Mouse (Mus musculus) erythroblast, embryonic 14.5 days (primary cell): ENCODE results near the gene Lyve1. TPM values are rescaled to one million over a fixed set of nuclear protein-coding genes. Genes with fewer than 3 reads are reported as not detected.

Experiments used
- H3K27me3 ChIP-seq: 2 replicates; pipeline ENCODE4 v1.6.1; 2012; ENCODE audit warnings: inconsistent platforms; ENCODE audit not compliant: control insufficient read depth
- H3K36me3 ChIP-seq: 2 replicates; pipeline ENCODE4 v1.6.1; 2012; ENCODE audit warnings: mild to moderate bottlenecking, inconsistent platforms; ENCODE audit not compliant: control insufficient read depth
- H3K4me1 ChIP-seq: 2 replicates; pipeline ENCODE4 v1.6.1; 2012; ENCODE audit warnings: inconsistent platforms; ENCODE audit not compliant: control insufficient read depth
- H3K4me3 ChIP-seq: replicated peaks from 2 replicates; pipeline ENCODE3; 2012; ENCODE audit warnings: moderate library complexity, mild to moderate bottlenecking, inconsistent platforms
- H3K9me3 ChIP-seq: 2 replicates; pipeline ENCODE4 v1.6.1; 2012; ENCODE audit warnings: low read length, inconsistent platforms, mixed read lengths; ENCODE audit not compliant: control insufficient read depth
- GATA1 ChIP-seq: IDR thresholded peaks from 2 replicates; pipeline ENCODE4 v1.6.1; 2012; ENCODE audit warnings: low read length, inconsistent platforms, mixed read lengths
- TAL1 ChIP-seq: IDR thresholded peaks from 3 replicates; pipeline ENCODE4 v1.6.1; 2012; ENCODE audit warnings: low read length, inconsistent platforms, mixed read lengths
- polyA plus RNA-seq: library from polyadenylated mRNA; stranded (reverse); fragments of >175 nt; gene quantifications from 2 replicates; pipeline ENCODE4 v1.2.3, GENCODE M21; 2012

Gene Lyve1
- polyA plus RNA-seq, 1 experiment = 0.01 TPM

DNA sequence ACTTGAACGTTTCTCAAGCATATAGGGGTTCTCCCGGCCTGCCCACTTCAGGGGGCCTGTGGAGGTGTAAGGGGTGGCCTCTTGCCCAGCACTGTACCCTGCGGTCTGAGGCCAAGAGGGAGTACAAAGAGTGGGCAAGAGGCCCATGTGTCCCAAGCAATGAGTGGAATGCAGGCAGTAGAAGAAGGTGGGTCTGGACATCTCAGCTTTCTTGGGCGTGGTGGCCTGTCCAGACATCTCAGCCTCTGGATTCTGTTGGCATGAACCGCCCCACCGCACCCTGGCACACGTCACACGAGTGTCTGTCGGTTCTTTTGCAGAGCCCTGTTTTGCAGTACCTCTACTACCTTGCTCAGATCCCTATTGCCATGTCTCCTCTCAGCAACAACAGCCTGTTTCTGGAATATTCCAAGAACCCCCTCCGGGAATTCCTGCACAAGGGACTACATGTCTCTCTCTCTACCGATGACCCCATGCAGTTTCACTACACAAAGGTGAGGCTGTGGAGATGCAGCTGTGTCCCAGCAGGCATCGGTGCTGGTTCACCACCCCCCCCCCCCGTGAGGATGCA is 55.5 kb downstream of the Lyve1 start:
- Histone ChIP-seq H3K9me3 (no peaks in the 10 kb centered on the region), H3K27me3 (no peaks in the 10 kb centered on the region), H3K36me3 (peaks cover 100% of the 10 kb centered on the region), H3K4me1 (no peaks in the 10 kb centered on the region), H3K4me3 (no peak overlapping the region)
- TF ChIP-seq TAL1 = no peak
- no peak for TF ChIP-seq GATA1

DNA sequence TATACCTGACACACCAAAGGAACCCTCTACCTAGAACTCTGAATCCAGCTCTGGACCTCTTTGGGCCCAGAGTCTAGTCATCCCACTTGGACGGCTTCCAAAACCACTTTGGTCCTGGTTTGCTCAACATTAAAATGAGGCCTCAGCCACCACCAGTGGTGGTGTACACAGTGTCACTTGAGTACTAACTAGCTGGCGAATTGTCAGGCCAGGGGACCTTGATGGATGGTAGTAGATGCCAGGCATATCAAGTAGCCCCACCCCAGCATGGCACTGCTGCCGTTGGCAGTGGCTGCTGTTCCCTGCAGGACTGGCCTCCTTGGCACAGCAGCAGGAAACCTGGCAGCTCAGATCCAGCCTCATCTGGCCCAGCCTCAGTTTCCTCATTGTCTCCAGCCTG is 58.8 kb downstream of the Lyve1 start:
- Histone ChIP-seq H3K4me3 (no peak overlapping the region), H3K4me1 (peaks cover 2% of the 10 kb centered on the region; the same call in 1 of the 2 replicates), H3K27me3 (no peaks in the 10 kb centered on the region), H3K36me3 (peaks cover 100% of the 10 kb centered on the region), H3K9me3 (no peaks in the 10 kb centered on the region)
- no peak for TF ChIP-seq TAL1
- no peak for TF ChIP-seq GATA1

DNA sequence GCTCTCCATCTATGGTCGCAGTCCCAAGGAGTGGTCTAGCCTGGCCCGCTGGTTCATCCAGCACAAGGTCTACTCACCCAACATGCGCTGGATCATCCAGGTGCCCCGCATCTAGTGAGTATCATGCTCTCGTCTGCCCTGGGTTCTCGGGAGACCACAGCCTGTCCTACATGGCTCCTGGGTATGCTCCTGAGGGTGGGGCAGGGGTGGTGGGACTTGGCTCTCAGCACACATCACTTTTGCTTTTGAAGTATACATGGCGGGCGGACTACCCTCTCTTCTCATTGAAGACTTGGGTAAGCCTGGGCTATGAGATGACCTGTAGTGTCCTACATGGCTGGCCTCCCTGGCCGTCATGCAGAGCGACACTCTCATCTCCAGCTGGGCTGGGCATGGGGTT is 59.9 kb downstream of the Lyve1 start:
- H3K9me3 ChIP-seq = no peaks in the 10 kb centered on the region
- H3K36me3 ChIP-seq = peaks cover 97% of the 10 kb centered on the region
- H3K4me1 ChIP-seq = peaks cover 2% of the 10 kb centered on the region; the same call in 1 of the 2 replicates
- TF ChIP-seq GATA1 (no peak), TAL1 (no peak)
- H3K4me3 ChIP-seq = no peak overlapping the region
- no peaks in the 10 kb centered on the region for H3K27me3 ChIP-seq

DNA sequence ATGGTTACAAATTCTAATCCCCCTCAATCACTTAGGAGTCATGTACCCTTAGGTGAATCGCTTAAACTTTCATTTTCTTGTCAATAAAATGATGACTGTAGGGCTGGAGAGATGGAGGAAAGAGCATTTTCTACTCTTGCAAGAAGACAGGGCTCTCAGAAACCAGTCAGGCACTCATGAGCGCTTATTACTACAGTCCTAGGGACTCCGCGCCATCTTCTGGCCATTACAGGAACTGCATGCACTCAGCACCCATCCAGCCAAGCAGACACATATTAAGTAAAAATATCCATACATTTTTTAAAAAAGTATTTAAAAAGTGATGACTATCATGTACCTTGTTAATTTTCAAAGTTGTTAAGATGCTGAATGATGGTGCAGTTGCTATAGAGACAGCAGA is 62.0 kb downstream of the Lyve1 start:
- Histone ChIP-seq H3K4me3 (no peak overlapping the region), H3K4me1 (peaks cover 2% of the 10 kb centered on the region; the same call in 1 of the 2 replicates), H3K27me3 (no peaks in the 10 kb centered on the region), H3K9me3 (no peaks in the 10 kb centered on the region), H3K36me3 (peaks cover 97% of the 10 kb centered on the region)
- TF ChIP-seq TAL1 = no peak
- TF ChIP-seq GATA1 = no peak

Other genes with a start within 250 kb of the Lyve1 start
- gene Sbf2, start 248.3 kb downstream of the Lyve1 start, polyA plus RNA-seq = 0.05 TPM in 1 of 2 replicates, not detected in the other
- not detected in 2 replicates for gene Adm, start 235.6 kb downstream of the Lyve1 start, polyA plus RNA-seq
- gene Ampd3, start 95.0 kb downstream of the Lyve1 start, polyA plus RNA-seq = 2.6 and 4.3 TPM in 2 replicates
- gene Rnf141, start 18.8 kb downstream of the Lyve1 start, polyA plus RNA-seq = 0.21 and 0.26 TPM in 2 replicates
- gene Mrvi1, start 119.2 kb upstream of the Lyve1 start, polyA plus RNA-seq = 0.02 and 0.12 TPM in 2 replicates
- gene Ctr9, start 165.7 kb upstream of the Lyve1 start, polyA plus RNA-seq = 0.73 and 0.95 TPM in 2 replicates
- 36.1 and 50.3 TPM in 2 replicates for gene Eif4g2, start 219.8 kb upstream of the Lyve1 start, polyA plus RNA-seq